In the genomic region with DNA sequence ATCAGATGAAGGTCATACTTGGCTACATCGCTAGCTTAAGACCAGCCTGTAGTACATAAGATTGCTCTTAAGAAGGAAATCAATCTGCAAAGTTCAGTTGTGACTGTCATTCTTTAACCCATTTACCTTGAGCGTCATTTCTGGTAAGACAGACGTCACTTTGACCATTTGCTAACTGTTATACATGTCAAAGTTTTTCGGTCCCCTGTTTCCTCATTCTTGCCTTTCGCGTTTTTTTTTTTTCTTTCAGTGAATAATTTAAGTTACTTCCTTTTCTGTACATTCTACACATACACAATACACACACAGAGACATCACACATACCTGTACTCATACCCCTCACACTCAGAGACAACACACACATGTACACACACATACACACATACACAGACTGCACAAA, we compare ENCODE assay signal across 24 mouse cellular contexts.
"Had no signal": no experiment of that assay in that cellular context is flagged by ENCODE, and none has a peak within 500 bp of the region (broad histone marks: within the 10 kb centered on the region; RNA-seq: fewer than 3 reads in every experiment).

No protein-coding gene starts in this region.

- H3K9me3 ChIP-seq: heart, embryonic 10.5 days; heart, embryonic 12.5 days; hindbrain, embryonic 13.5 days; hindbrain, embryonic 15.5 days; kidney, embryonic 15.5 days; limb, embryonic 10.5 days; limb, embryonic 12.5 days had no signal

- ATAC-seq: hindbrain, postnatal 0 days; intestine, embryonic 16.5 days had no signal

- H3K4me2 ChIP-seq: heart, embryonic 12.5 days; hindbrain, embryonic 13.5 days; hindbrain, embryonic 15.5 days; kidney, embryonic 15.5 days; limb, embryonic 12.5 days; liver, embryonic 11.5 days had no signal

- H3K9ac ChIP-seq: heart, embryonic 12.5 days; hindbrain, embryonic 13.5 days; hindbrain, embryonic 15.5 days; kidney, embryonic 15.5 days; limb, embryonic 12.5 days had no signal

- H3K36me3 ChIP-seq: heart, embryonic 10.5 days; heart, embryonic 12.5 days; hindbrain, embryonic 13.5 days; hindbrain, embryonic 15.5 days; kidney, embryonic 15.5 days; limb, embryonic 10.5 days; limb, embryonic 12.5 days had no signal

- H3K4me3 ChIP-seq: heart, embryonic 10.5 days; heart, embryonic 12.5 days; hindbrain, embryonic 13.5 days; hindbrain, embryonic 15.5 days; kidney, embryonic 15.5 days; layer of hippocampus, adult 2 months; left cerebral cortex, adult 2 months; limb, embryonic 10.5 days; limb, embryonic 12.5 days had no signal

- H3K27me3 ChIP-seq: heart, embryonic 12.5 days; hindbrain, embryonic 13.5 days; hindbrain, embryonic 15.5 days; kidney, embryonic 15.5 days; limb, embryonic 12.5 days had no signal

- H3K27ac ChIP-seq: heart, embryonic 10.5 days; hindbrain, embryonic 13.5 days; hindbrain, embryonic 15.5 days; hindbrain, postnatal 0 days; kidney, embryonic 15.5 days; kidney, postnatal 0 days; layer of hippocampus, adult 2 months; left cerebral cortex, adult 2 months; limb, embryonic 10.5 days; limb, embryonic 12.5 days had no signal

- DNase-seq: gastrocnemius, postnatal 14 days; gastrocnemius, postnatal 36 days; heart, adult 18-20 months; heart, postnatal 14 days; heart, postnatal 36 days; kidney, adult 11 months; kidney, adult 2 months; kidney, adult 9 months; kidney, postnatal 14 days; kidney, postnatal 4 days; liver had no signal

- H3K4me1 ChIP-seq: heart, embryonic 10.5 days; hindbrain, embryonic 13.5 days; hindbrain, embryonic 15.5 days; kidney, embryonic 15.5 days; limb, embryonic 10.5 days; limb, embryonic 12.5 days had no signal
